Mouse (Mus musculus) forebrain, embryonic 11.5 days (tissue): ENCODE measurements around the gene Olfr221. TPM values are rescaled to one million over a fixed set of nuclear protein-coding genes. Genes with fewer than 3 reads are reported as not detected.

ENCODE experiments used
- ATAC-seq: fragments of 200-750 bp; cut with Nextera tagmentation; replicated peaks from 2 replicates; pipeline ENCODE4 v1.8.0; 2017; ENCODE audit warnings: moderate TSS enrichment; ENCODE audit not compliant: low FRiP score
- DNase-seq: peaks from one replicate; pipeline ENCODE4 v3.0.0-alpha.2; 2017; ENCODE audit warnings: low spot score
- H3K27ac ChIP-seq: fragments of 300-500 bp; sonication (generic); 2 replicates; pipeline ENCODE4 v1.5.1; 2014; ENCODE audit warnings: low read depth, low read length
- H3K27me3 ChIP-seq: fragments of 300-500 bp; sonication (generic); 2 replicates; pipeline ENCODE4 v1.6.1; 2014; ENCODE audit warnings: mild to moderate bottlenecking, low read length, mixed read lengths; ENCODE audit not compliant: control insufficient read depth, insufficient read depth
- H3K36me3 ChIP-seq: fragments of 300-500 bp; sonication (generic); 2 replicates; pipeline ENCODE4 v1.6.1; 2014; ENCODE audit warnings: mild to moderate bottlenecking, low read length, moderate library complexity, mixed read lengths; ENCODE audit not compliant: control insufficient read depth, insufficient read depth
- H3K4me1 ChIP-seq: fragments of 300-500 bp; sonication (generic); replicated peaks from 2 replicates; pipeline ENCODE4 v1.6.1; 2014; ENCODE audit warnings: low read length, mixed read lengths; ENCODE audit not compliant: control insufficient read depth, insufficient read depth
- H3K4me2 ChIP-seq: fragments of 300-500 bp; sonication (generic); 2 replicates; pipeline ENCODE4 v1.6.1; 2014; ENCODE audit warnings: low read depth, mild to moderate bottlenecking, low read length, moderate library complexity, mixed read lengths; ENCODE audit not compliant: severe bottlenecking
- H3K4me3 ChIP-seq: fragments of 300-500 bp; sonication (generic); 2 replicates; pipeline ENCODE4 v1.5.1; 2014; ENCODE audit warnings: low read depth, low read length
- H3K9ac ChIP-seq: fragments of 300-500 bp; sonication (generic); 2 replicates; pipeline ENCODE4 v1.6.1; 2014; ENCODE audit warnings: low read length
- H3K9me3 ChIP-seq: fragments of 300-500 bp; sonication (generic); 2 replicates; pipeline ENCODE4 v1.6.1; 2016; ENCODE audit warnings: low read length, mixed read lengths; ENCODE audit not compliant: control insufficient read depth
- WGBS: fragments of 180-500 bp; shearing (Covaris S2); extraction: QIAGEN DNeasy Blood & Tissue Kit; methylation state at CpG from one replicate; pipeline ENCODE4 v1.1.7; 2014; 5-methylcytosine and 5-hydroxymethylcytosine counted together
- polyA plus RNA-seq: library from polyadenylated mRNA; unstranded; fragments of >200 nt; fragmentation: Nextera tagmentation; extraction: Ambion mirVana; gene quantifications from 2 replicates; pipeline ENCODE4 v1.2.1, GENCODE M21; 2014

Gene Olfr221
- polyA plus RNA-seq, 1 experiment from 2014 or later, result not detected

DNA sequence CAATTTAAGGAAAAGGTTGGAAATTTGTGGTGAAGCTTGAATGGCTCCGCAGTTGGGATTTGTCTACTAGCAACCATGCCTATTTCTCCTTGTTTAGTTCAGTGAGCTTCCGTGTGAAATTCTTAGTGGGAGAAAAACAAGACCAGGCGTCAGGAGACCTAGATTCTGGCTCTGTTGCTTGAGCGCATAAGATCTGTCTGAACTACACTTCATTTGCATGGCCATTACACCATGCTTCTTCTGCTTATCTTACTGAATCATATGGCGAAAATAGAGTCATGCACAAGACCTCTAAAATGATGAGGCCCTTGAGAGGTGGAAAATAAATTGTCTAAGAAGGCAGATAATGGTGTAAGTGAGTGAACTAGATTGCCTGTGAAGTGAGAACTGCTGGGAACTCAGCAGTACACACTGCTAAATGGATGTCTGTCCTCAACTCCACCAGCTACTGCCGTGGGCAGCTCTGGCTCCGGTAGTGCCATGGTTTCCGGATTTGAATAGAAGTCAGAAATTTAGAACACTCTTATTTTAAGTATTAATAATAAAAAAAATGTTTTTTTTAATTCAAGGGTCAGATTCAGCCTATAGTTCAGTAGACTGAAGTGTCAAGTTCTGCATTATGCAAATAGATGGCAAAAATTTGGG, 20.6 kb downstream of the Olfr221 start:
- Histone ChIP-seq H3K4me1 (peaks cover 22% of the 10 kb centered on the region), H3K4me3 (no peak overlapping the region), H3K9me3 (no peaks in the 10 kb centered on the region), H3K4me2 (no peak overlapping the region), H3K9ac (no peak overlapping the region), H3K27me3 (no peaks in the 10 kb centered on the region), H3K27ac (0 out of 2 replicates have a peak overlapping the region, but pooled peaks have one; percentile 2), H3K36me3 (no peaks in the 10 kb centered on the region)
- DNase-seq (no peak), ATAC-seq (no peak)
- WGBS, result 93% methylated on average over 8 of the region's 8 CpGs

DNA sequence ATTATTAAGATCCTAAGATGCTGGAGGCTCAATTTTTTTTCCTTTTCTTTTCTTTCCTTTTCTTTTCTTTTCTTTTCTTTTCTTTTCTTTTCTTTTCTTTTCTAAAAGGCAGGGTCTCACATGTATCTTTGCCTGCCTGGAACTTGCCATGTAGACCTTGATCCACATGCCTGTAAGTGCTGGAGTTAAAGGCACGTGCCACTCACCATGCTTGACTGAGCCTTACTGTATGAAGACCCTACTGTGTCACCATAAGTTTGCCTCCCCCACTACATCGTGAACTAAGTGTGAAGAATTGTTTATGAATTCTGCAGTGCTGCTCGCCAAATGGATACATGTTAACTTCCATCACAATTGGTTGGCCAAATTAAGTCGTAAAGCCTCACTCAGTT, 21.1 kb downstream of the Olfr221 start:
- no peaks in the 10 kb centered on the region for H3K36me3 ChIP-seq
- DNase-seq (no peak), ATAC-seq (no peak)
- peak overlapping the region; percentile 48; the same call in 1 of the 2 replicates for H3K4me3 ChIP-seq
- H3K4me1 ChIP-seq, result peaks cover 25% of the 10 kb centered on the region
- H3K4me2 ChIP-seq, result no peak overlapping the region; the same call in 1 of the 2 replicates
- 71% methylated on average over 4 of the region's 4 CpGs for WGBS
- no peaks in the 10 kb centered on the region for H3K27me3 ChIP-seq
- no peaks in the 10 kb centered on the region for H3K9me3 ChIP-seq
- H3K27ac ChIP-seq, result peak overlapping the region; percentile 99
- H3K9ac ChIP-seq, result peak overlapping the region; percentile 92; the same call in 1 of the 2 replicates

- ATAC-seq, result peak; percentile 43
- H3K27ac ChIP-seq, result peak within 1 kb of the TSS; percentile 99
- H3K4me2 ChIP-seq, result peak within 1 kb of the TSS; percentile 83
- 6% methylated on average over 15 of the region's 15 CpGs for WGBS
- no peaks in the 10 kb centered on the region for H3K27me3 ChIP-seq
- H3K9me3 ChIP-seq, result no peaks in the 10 kb centered on the region
- H3K4me1 ChIP-seq, result peaks cover 30% of the 10 kb centered on the region
- no peaks in the 10 kb centered on the region for H3K36me3 ChIP-seq
- H3K9ac ChIP-seq, result peak within 1 kb of the TSS; percentile 92
- H3K4me3 ChIP-seq, result peak within 1 kb of the TSS; percentile 48
- DNase-seq, result peak; percentile 84
Observed at GRCm38 (mm10) chr14:52020486-52021137, 21.6 kb downstream of the Olfr221 start, which contains the start of gene Zfp219. Gene Zfp219, minus strand, starts transcription at chr14:52020733.

DNA sequence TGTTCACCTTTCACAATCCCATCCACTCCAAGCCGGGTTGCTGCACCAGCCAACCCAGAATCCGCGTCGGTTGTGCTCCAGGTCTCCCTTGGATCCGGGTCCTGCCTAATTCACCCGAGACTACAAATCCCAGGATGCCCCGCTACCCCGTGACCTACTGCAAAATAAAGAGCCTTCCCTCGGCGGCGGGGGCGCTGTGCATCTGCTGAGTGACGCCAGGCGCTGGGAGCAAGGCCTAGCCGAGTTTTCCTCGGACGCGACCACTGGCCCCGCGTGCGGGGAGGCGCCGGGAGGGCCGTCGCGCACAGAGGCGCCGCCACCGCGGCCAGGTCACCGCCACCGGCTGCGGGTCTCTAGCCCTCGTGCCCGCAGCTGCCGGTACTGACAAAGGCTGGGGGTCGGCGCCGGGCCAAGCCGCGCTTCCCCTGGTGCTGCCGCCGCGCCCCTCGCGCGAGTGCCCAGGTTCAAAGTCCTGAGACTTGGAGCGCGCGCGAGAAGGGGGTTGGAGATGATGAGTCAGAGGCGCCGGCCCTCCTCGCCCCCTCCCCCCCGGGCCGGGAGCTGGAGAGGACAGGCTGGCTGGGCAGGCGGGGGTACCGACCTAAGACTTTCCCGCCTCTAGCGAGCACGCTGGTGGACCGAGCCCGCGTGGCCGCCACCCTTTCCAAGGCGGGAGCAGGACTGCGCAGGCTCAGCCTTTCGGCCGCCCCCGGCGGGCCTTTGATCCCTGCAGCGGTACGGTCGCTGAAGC, 22.5 kb downstream of the Olfr221 start:
- Histone ChIP-seq H3K4me3 (peak overlapping the region; percentile 48), H3K4me2 (peak overlapping the region; percentile 83), H3K36me3 (no peaks in the 10 kb centered on the region), H3K9me3 (no peaks in the 10 kb centered on the region), H3K27me3 (no peaks in the 10 kb centered on the region), H3K27ac (peak overlapping the region; percentile 99), H3K9ac (peak overlapping the region; percentile 92), H3K4me1 (peaks cover 34% of the 10 kb centered on the region)
- DNase-seq, result peak; percentile 99
- 0% methylated on average over 66 of the region's 74 CpGs for WGBS
- ATAC-seq, result peak; percentile 90

GRCm38 (mm10) chr14:52019051-52019589, 23.1 kb downstream of the Olfr221 start:
- Histone ChIP-seq H3K4me3 (peak overlapping the region; percentile 48), H3K4me1 (peaks cover 34% of the 10 kb centered on the region), H3K27me3 (no peaks in the 10 kb centered on the region), H3K9me3 (no peaks in the 10 kb centered on the region), H3K27ac (peak overlapping the region; percentile 99), H3K4me2 (peak overlapping the region; percentile 83), H3K9ac (peak overlapping the region; percentile 92), H3K36me3 (no peaks in the 10 kb centered on the region)
- no peak for DNase-seq
- ATAC-seq, result no peak; the same call in 1 of the 2 replicates
- 40% methylated on average over 12 of the region's 12 CpGs for WGBS

- peaks cover 33% of the 10 kb centered on the region for H3K4me1 ChIP-seq
- ATAC-seq (no peak), DNase-seq (no peak)
- peak overlapping the region; percentile 92 for H3K9ac ChIP-seq
- 88% methylated on average over 15 of the region's 15 CpGs for WGBS
- H3K4me2 ChIP-seq, result peak overlapping the region; percentile 83
- H3K9me3 ChIP-seq, result no peaks in the 10 kb centered on the region
- peak overlapping the region; percentile 48 for H3K4me3 ChIP-seq
- H3K36me3 ChIP-seq, result no peaks in the 10 kb centered on the region
- no peaks in the 10 kb centered on the region for H3K27me3 ChIP-seq
- no peak overlapping the region for H3K27ac ChIP-seq
Observed at GRCm38 (mm10) chr14:52018248-52019050, 23.8 kb downstream of the Olfr221 start.

GRCm38 (mm10) chr14:52017662-52018061, 24.6 kb downstream of the Olfr221 start:
- Histone ChIP-seq H3K4me2 (no peak overlapping the region), H3K36me3 (no peaks in the 10 kb centered on the region), H3K27ac (no peak overlapping the region), H3K4me3 (no peak overlapping the region), H3K27me3 (no peaks in the 10 kb centered on the region), H3K9me3 (no peaks in the 10 kb centered on the region), H3K9ac (no peak overlapping the region), H3K4me1 (peaks cover 33% of the 10 kb centered on the region)
- WGBS, result 83% methylated on average over 4 of the region's 4 CpGs
- ATAC-seq, result no peak
- no peak for DNase-seq
